Mouse (Mus musculus): ENCODE results near the gene Asb10.
A peak's percentile ranks its signal among the peaks of the same experiment; 100 is the strongest.

Asb10 gene

GRCm38 (mm10) chr5:24490413-24490920 is 50.3 kb downstream of the Asb10 start:
- DNase-seq (ENCODE audit: low spot score), result no peak

- DNase-seq (ENCODE audit: low spot score), result no peak
Observed at GRCm38 (mm10) chr5:24486738-24487137, 54.0 kb downstream of the Asb10 start.

GRCm38 (mm10) chr5:24486097-24486496 is 54.7 kb downstream of the Asb10 start:
- DNase-seq (ENCODE audit: low spot score), result peak; percentile 76

GRCm38 (mm10) chr5:24484963-24485362 is 55.8 kb downstream of the Asb10 start:
- DNase-seq (ENCODE audit: low spot score), result no peak

- peak; percentile 40 for DNase-seq (ENCODE audit: low spot score)
Observed at GRCm38 (mm10) chr5:24483326-24483725, 57.5 kb downstream of the Asb10 start.

All from c-Kit-positive CD71-positive TER-119-positive erythroid progenitor cells, embryonic 14.5 days (primary cell).